ENCODE assay signal across 15 mouse cellular contexts in the genomic region with DNA sequence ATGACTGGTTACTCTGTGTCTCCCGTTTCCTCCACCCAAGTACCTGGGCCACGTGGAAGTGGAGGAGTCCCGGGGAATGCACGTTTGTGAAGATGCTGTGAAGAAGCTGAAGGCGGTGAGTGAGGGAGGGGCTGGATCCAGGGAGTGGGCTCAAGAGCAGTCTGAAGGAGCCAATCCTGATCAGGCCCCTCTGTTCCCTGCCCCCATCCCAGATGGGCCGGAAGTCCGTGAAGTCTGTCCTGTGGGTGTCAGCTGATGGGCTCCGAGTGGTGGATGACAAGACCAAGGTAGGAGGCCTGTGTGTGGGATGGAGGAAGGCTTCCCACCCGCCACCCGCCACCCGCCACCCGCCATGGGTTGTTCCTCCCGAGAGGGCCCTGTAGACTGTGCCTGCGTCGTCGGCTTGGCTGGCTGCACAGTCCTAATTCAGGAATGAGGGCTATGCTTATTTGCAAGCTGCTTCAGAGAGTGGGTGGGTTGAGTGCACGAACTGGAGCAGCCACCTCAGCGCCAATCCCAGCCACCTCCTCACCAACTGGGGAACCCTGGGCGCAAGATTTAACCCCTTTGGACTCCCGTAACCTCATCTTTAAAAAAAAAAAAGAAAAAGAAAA. TPM values are rescaled to one million over a fixed set of nuclear protein-coding genes. Genes with fewer than 3 reads are reported as not detected.
DNase-seq lines count a peak whose midpoint lies in the region; ATAC-seq and TF ChIP-seq lines count a peak whose summit lies in the region.
"Had no signal": no experiment of that assay in that cellular context is flagged by ENCODE, and none has a peak within 500 bp of the region (broad histone marks: within the 10 kb centered on the region; RNA-seq: fewer than 3 reads in every experiment).

No protein-coding gene starts in this region.

- TF ChIP-seq CTCF in intestine, postnatal 0 days (IDR thresholded peaks at IDR 0.05; ENCODE audit: low read depth) = no peak

- no peaks in the 10 kb centered on the region for H3K27me3 ChIP-seq in lung, embryonic 15.5 days
- H3K27me3 ChIP-seq in intestine, postnatal 0 days (replicated peaks; ENCODE audit: control insufficient read depth, insufficient read depth, low read length) = no peaks in the 10 kb centered on the region
- H3K27me3 ChIP-seq: limb, embryonic 15.5 days; neural tube, embryonic 13.5 days had no signal

- no peaks in the 10 kb centered on the region for H3K9me3 ChIP-seq in lung, embryonic 15.5 days
- H3K9me3 ChIP-seq in intestine, postnatal 0 days (ENCODE audit: control insufficient read depth) = no peaks in the 10 kb centered on the region
- H3K9me3 ChIP-seq: neural tube, embryonic 13.5 days had no signal

- H3K36me3 ChIP-seq in lung, embryonic 15.5 days = peaks cover 61% of the 10 kb centered on the region
- peaks cover 46% of the 10 kb centered on the region for H3K36me3 ChIP-seq in intestine, postnatal 0 days (ENCODE audit: control insufficient read depth, insufficient read depth)

- H3K9ac ChIP-seq in lung, embryonic 15.5 days = no peak overlapping the region
- no peak overlapping the region for H3K9ac ChIP-seq in intestine, postnatal 0 days (ENCODE audit: low read depth, low read length)
- H3K9ac ChIP-seq: limb, embryonic 15.5 days; neural tube, embryonic 13.5 days had no signal

- WGBS in lung, embryonic 15.5 days = 33% methylated on average over 20 of the region's 20 CpGs
- WGBS in intestine, postnatal 0 days = 81% methylated on average over 20 of the region's 20 CpGs

- no peak overlapping the region for H3K4me3 ChIP-seq in lung, embryonic 15.5 days
- no peak overlapping the region for H3K4me3 ChIP-seq in intestine, postnatal 0 days (ENCODE audit: low read depth, low read length)
- H3K4me3 ChIP-seq: limb, embryonic 15.5 days; neural tube, embryonic 13.5 days had no signal

- H3K4me2 ChIP-seq in lung, embryonic 15.5 days = peak overlapping the region; percentile 14
- H3K4me2 ChIP-seq in intestine, postnatal 0 days (replicated peaks; ENCODE audit: low read depth) = no peak overlapping the region
- H3K4me2 ChIP-seq: limb, embryonic 15.5 days; neural tube, embryonic 13.5 days had no signal

- H3K27ac ChIP-seq in lung, embryonic 15.5 days = peak overlapping the region; percentile 73
- no peak overlapping the region for H3K27ac ChIP-seq in intestine, postnatal 0 days (ENCODE audit: low read depth, low read length)
- H3K27ac ChIP-seq: limb, embryonic 15.5 days; neural tube, embryonic 13.5 days had no signal

- DNase-seq in gastrocnemius, postnatal 10 days = peak; percentile 4
- DNase-seq in gastrocnemius, adult 8-10 months (ENCODE audit: low spot score in 2 of 2) = no peak
- DNase-seq in lung, postnatal 25 days (ENCODE audit: low spot score) = no peak
- DNase-seq in left cerebral cortex, adult 18-20 months (ENCODE audit: low spot score in 2 of 2) = peak; percentile 82 to 90
- peak; percentile 87 for DNase-seq in right cerebral cortex, postnatal 25 days
- no peak for DNase-seq in liver
- DNase-seq: adrenal gland, postnatal 25 days; cerebellum, postnatal 10 days; gastrocnemius, postnatal 25 days; kidney, adult 18-20 months; thymus, postnatal 36 days had no signal

- ATAC-seq in lung, embryonic 15.5 days (ENCODE audit: borderline replicate concordance, extremely low read depth, low FRiP score, low TSS enrichment) = peak; percentile 86
- no peak for ATAC-seq in intestine, postnatal 0 days

- H3K4me1 ChIP-seq in lung, embryonic 15.5 days = peaks cover 23% of the 10 kb centered on the region
- no peaks in the 10 kb centered on the region for H3K4me1 ChIP-seq in intestine, postnatal 0 days (replicated peaks; ENCODE audit: control insufficient read depth, insufficient read depth, low read length)
- H3K4me1 ChIP-seq: limb, embryonic 15.5 days had no signal

RNA-seq across cellular contexts. Expression of gene Numbl, which starts 8.4 kb away (rescaled TPM):
- total RNA-seq in gastrocnemius, postnatal 10 days (2021) = 10 to 100 TPM; 14.7 to 17.0 TPM
- 1 to 10 TPM; 1.5 to 3.4 (median 2.2) TPM for total RNA-seq in gastrocnemius, adult 8-10 months (2022)
- polyA plus RNA-seq in lung, embryonic 15.5 days (2015; fragmentation: Nextera tagmentation; extraction: Ambion mirVana) = 23.6 and 23.8 TPM in 2 replicates
- 100 to 1,000 TPM; 108 to 128 TPM for total RNA-seq in left cerebral cortex, adult 18-20 months (2021)
- 6.6 and 7.5 TPM in 2 replicates for polyA plus RNA-seq in intestine, postnatal 0 days (2015; fragmentation: Nextera tagmentation; extraction: Ambion mirVana)

RNA-seq across cellular contexts. Expression of gene Coq8b, which starts 33.8 kb away (rescaled TPM):
- 1 to 10 TPM; 4.2 to 6.4 TPM for total RNA-seq in gastrocnemius, postnatal 10 days (2021)
- 1 to 10 TPM; 2.6 to 3.3 (median 3.0) TPM for total RNA-seq in gastrocnemius, adult 8-10 months (2022)
- 20.3 and 20.4 TPM in 2 replicates for polyA plus RNA-seq in lung, embryonic 15.5 days (2015; fragmentation: Nextera tagmentation; extraction: Ambion mirVana)
- total RNA-seq in left cerebral cortex, adult 18-20 months (2021) = 10 to 100 TPM; 33.6 to 39.6 TPM
- polyA plus RNA-seq in intestine, postnatal 0 days (2015; fragmentation: Nextera tagmentation; extraction: Ambion mirVana) = 16.8 and 18.7 TPM in 2 replicates

RNA-seq across cellular contexts. Expression of gene Itpkc, which starts 38.2 kb away (rescaled TPM):
- total RNA-seq in gastrocnemius, postnatal 10 days (2021) = 1 to 10 TPM; 4.3 to 6.3 TPM
- total RNA-seq in gastrocnemius, adult 8-10 months (2022) = 1 to 10 TPM; 3.5 to 4.6 (median 3.7) TPM
- 5.1 and 5.4 TPM in 2 replicates for polyA plus RNA-seq in lung, embryonic 15.5 days (2015; fragmentation: Nextera tagmentation; extraction: Ambion mirVana)
- total RNA-seq in left cerebral cortex, adult 18-20 months (2021) = 10 to 100 TPM; 11.3 to 11.7 TPM
- 8.6 and 9.0 TPM in 2 replicates for polyA plus RNA-seq in intestine, postnatal 0 days (2015; fragmentation: Nextera tagmentation; extraction: Ambion mirVana)

Comparison
In these comparisons a context has a peak if more than half of its experiments do, and no peak if none do; other contexts are left out.
1. DNase-seq: peak in gastrocnemius, postnatal 10 days (single experiment), left cerebral cortex, adult 18-20 months (2 of 2) and right cerebral cortex, postnatal 25 days (single experiment); none in gastrocnemius, adult 8-10 months (0 of 2), lung, postnatal 25 days (single experiment) and liver (single experiment).
2. RNA of gene Numbl, which starts 8.4 kb away (total RNA-seq): 108 to 128 TPM in left cerebral cortex, adult 18-20 months; 14.7 to 17.0 TPM in gastrocnemius, postnatal 10 days and 1.5 to 3.4 TPM in gastrocnemius, adult 8-10 months; every median in the first group is over 4 times any median in the second.
3. RNA of gene Coq8b, which starts 33.8 kb away (total RNA-seq): 33.6 to 39.6 TPM in left cerebral cortex, adult 18-20 months; 4.2 to 6.4 TPM in gastrocnemius, postnatal 10 days and 2.6 to 3.3 TPM in gastrocnemius, adult 8-10 months; every median in the first group is over 4 times any median in the second.